Mouse (Mus musculus): ENCODE results near the gene Rab40c. TPM values are rescaled to one million over a fixed set of nuclear protein-coding genes. Genes with fewer than 3 reads are reported as not detected.
"Not testable (repeated sequence)": the region's sequence is repeated elsewhere in the genome, so short reads cannot be mapped to it uniquely, and the experiment has no call there.

Rab40c gene
- polyA plus RNA-seq, 1 experiment from 2014 or later, result 29.8 TPM

GRCm38 (mm10) chr17:25875171-25876136 is 44.1 kb downstream of the Rab40c start:
- H3K27me3 ChIP-seq (ENCODE audit: low read depth, poor library complexity, severe bottlenecking), result no peaks in the 10 kb centered on the region
- H3K4me1 ChIP-seq, result peaks cover 68% of the 10 kb centered on the region
- no peaks in the 10 kb centered on the region for H3K9me3 ChIP-seq (replicated peaks)
- H3K4me3 ChIP-seq, result peak overlapping the region; percentile 81
- H3K36me3 ChIP-seq, result peaks cover 32% of the 10 kb centered on the region
- 1% methylated on average over 59 of the region's 59 CpGs for WGBS
- DNase-seq (ENCODE audit: low spot score), result peak; percentile 91
- H3K27ac ChIP-seq (replicated peaks), result peak overlapping the region; percentile 93

GRCm38 (mm10) chr17:25874721-25875170 is 44.8 kb downstream of the Rab40c start, which contains the start of gene Mettl26:
Gene Mettl26, plus strand, starts transcription at chr17:25875074.
- no peaks in the 10 kb centered on the region for H3K9me3 ChIP-seq (replicated peaks)
- DNase-seq (ENCODE audit: low spot score), result peak; percentile 91
- peak within 1 kb of the TSS; percentile 81 for H3K4me3 ChIP-seq
- no peaks in the 10 kb centered on the region for H3K27me3 ChIP-seq (ENCODE audit: low read depth, poor library complexity, severe bottlenecking)
- H3K27ac ChIP-seq (replicated peaks), result peak within 1 kb of the TSS; percentile 93
- peaks cover 61% of the 10 kb centered on the region for H3K4me1 ChIP-seq
- under 1% methylated on average over 25 of the region's 25 CpGs for WGBS
- H3K36me3 ChIP-seq, result peaks cover 32% of the 10 kb centered on the region

- Histone ChIP-seq H3K36me3 (peaks cover 27% of the 10 kb centered on the region), H3K27ac (replicated peaks) (peak overlapping the region; percentile 93), H3K4me1 (peaks cover 60% of the 10 kb centered on the region), H3K9me3 (replicated peaks) (no peaks in the 10 kb centered on the region), H3K27me3 (ENCODE audit: low read depth, poor library complexity, severe bottlenecking) (no peaks in the 10 kb centered on the region), H3K4me3 (peak overlapping the region; percentile 81)
- DNase-seq (ENCODE audit: low spot score), result no peak
- WGBS, result 7% methylated on average over 14 of the region's 14 CpGs
Observed at GRCm38 (mm10) chr17:25874148-25874720, 45.3 kb downstream of the Rab40c start.

GRCm38 (mm10) chr17:25873405-25874147 is 46.0 kb downstream of the Rab40c start:
- H3K36me3 ChIP-seq, result peaks cover 21% of the 10 kb centered on the region
- peak overlapping the region; percentile 81 for H3K4me3 ChIP-seq
- H3K27ac ChIP-seq (replicated peaks), result peak overlapping the region; percentile 93; the same call in 1 of the 2 replicates
- no peak for DNase-seq (ENCODE audit: low spot score)
- no peaks in the 10 kb centered on the region for H3K9me3 ChIP-seq (replicated peaks)
- H3K27me3 ChIP-seq (ENCODE audit: low read depth, poor library complexity, severe bottlenecking), result no peaks in the 10 kb centered on the region
- 85% methylated on average over 11 of the region's 11 CpGs for WGBS
- peaks cover 60% of the 10 kb centered on the region for H3K4me1 ChIP-seq

- no peak for DNase-seq (ENCODE audit: low spot score)
- Histone ChIP-seq H3K36me3 (peaks cover 12% of the 10 kb centered on the region), H3K9me3 (replicated peaks) (no peaks in the 10 kb centered on the region), H3K4me3 (no peak overlapping the region), H3K27ac (replicated peaks) (no peak overlapping the region), H3K27me3 (ENCODE audit: low read depth, poor library complexity, severe bottlenecking) (no peaks in the 10 kb centered on the region), H3K4me1 (peaks cover 60% of the 10 kb centered on the region)
- 85% methylated on average over 3 of the region's 3 CpGs for WGBS
Observed at GRCm38 (mm10) chr17:25872676-25873075, 46.9 kb downstream of the Rab40c start.

GRCm38 (mm10) chr17:25871566-25871965 is 48.0 kb downstream of the Rab40c start:
- not testable (repeated sequence) for H3K4me3 ChIP-seq; H3K27me3 ChIP-seq (ENCODE audit: low read depth, poor library complexity, severe bottlenecking); H3K27ac ChIP-seq (replicated peaks); DNase-seq (ENCODE audit: low spot score); H3K36me3 ChIP-seq; H3K9me3 ChIP-seq (replicated peaks)
- peaks cover 59% of the 10 kb centered on the region for H3K4me1 ChIP-seq

- no peak for DNase-seq (ENCODE audit: low spot score)
- H3K4me3 ChIP-seq, result no peak overlapping the region
- WGBS, result 95% methylated on average over 2 of the region's 2 CpGs
- no peaks in the 10 kb centered on the region for H3K36me3 ChIP-seq
- no peaks in the 10 kb centered on the region for H3K27me3 ChIP-seq (ENCODE audit: low read depth, poor library complexity, severe bottlenecking)
- no peak overlapping the region for H3K27ac ChIP-seq (replicated peaks)
- peaks cover 52% of the 10 kb centered on the region for H3K4me1 ChIP-seq
- H3K9me3 ChIP-seq (replicated peaks), result no peaks in the 10 kb centered on the region
Observed at GRCm38 (mm10) chr17:25869954-25870353, 49.6 kb downstream of the Rab40c start.

GRCm38 (mm10) chr17:25869498-25869897 is 50.0 kb downstream of the Rab40c start:
- H3K27me3 ChIP-seq (ENCODE audit: low read depth, poor library complexity, severe bottlenecking), result no peaks in the 10 kb centered on the region
- H3K9me3 ChIP-seq (replicated peaks), result no peaks in the 10 kb centered on the region
- whole genome bisulfite sequencing, result 85% methylated on average over 8 of the region's 8 CpGs
- peaks cover 50% of the 10 kb centered on the region for H3K4me1 ChIP-seq
- H3K27ac ChIP-seq (replicated peaks), result no peak overlapping the region
- no peak for DNase-seq (ENCODE audit: low spot score)
- H3K4me3 ChIP-seq, result no peak overlapping the region
- H3K36me3 ChIP-seq, result no peaks in the 10 kb centered on the region

GRCm38 (mm10) chr17:25868601-25869191 is 50.8 kb downstream of the Rab40c start, which contains the start of gene Mcrip2:
Gene Mcrip2, minus strand, starts transcription at chr17:25868764.
- peak; percentile 83 for DNase-seq (ENCODE audit: low spot score)
- H3K27ac ChIP-seq (replicated peaks), result peak within 1 kb of the TSS; percentile 80
- H3K27me3 ChIP-seq (ENCODE audit: low read depth, poor library complexity, severe bottlenecking), result no peaks in the 10 kb centered on the region
- H3K36me3 ChIP-seq, result no peaks in the 10 kb centered on the region
- under 1% methylated on average over 24 of the region's 24 CpGs for whole genome bisulfite sequencing
- peak within 1 kb of the TSS; percentile 93 for H3K4me3 ChIP-seq
- H3K9me3 ChIP-seq (replicated peaks), result no peaks in the 10 kb centered on the region
- peaks cover 42% of the 10 kb centered on the region for H3K4me1 ChIP-seq

GRCm38 (mm10) chr17:25867836-25868600 is 51.5 kb downstream of the Rab40c start:
- H3K27ac ChIP-seq (replicated peaks), result peak overlapping the region; percentile 80
- H3K9me3 ChIP-seq (replicated peaks), result no peaks in the 10 kb centered on the region
- no peaks in the 10 kb centered on the region for H3K27me3 ChIP-seq (ENCODE audit: low read depth, poor library complexity, severe bottlenecking)
- H3K4me3 ChIP-seq, result peak overlapping the region; percentile 93
- no peaks in the 10 kb centered on the region for H3K36me3 ChIP-seq
- no peak for DNase-seq (ENCODE audit: low spot score)
- H3K4me1 ChIP-seq, result peaks cover 41% of the 10 kb centered on the region
- WGBS, result 1% methylated on average over 42 of the region's 42 CpGs

- 17% methylated on average over 7 of the region's 7 CpGs for WGBS
- Histone ChIP-seq H3K4me1 (peaks cover 39% of the 10 kb centered on the region), H3K27ac (replicated peaks) (peak overlapping the region; percentile 80; the same call in 1 of the 2 replicates), H3K27me3 (ENCODE audit: low read depth, poor library complexity, severe bottlenecking) (no peaks in the 10 kb centered on the region), H3K36me3 (no peaks in the 10 kb centered on the region), H3K4me3 (peak overlapping the region; percentile 93), H3K9me3 (replicated peaks) (no peaks in the 10 kb centered on the region)
- DNase-seq (ENCODE audit: low spot score), result no peak
Observed at GRCm38 (mm10) chr17:25867509-25867835, 52.1 kb downstream of the Rab40c start.

Data from midbrain, embryonic 10.5 days (tissue).